Mouse (Mus musculus) brain, embryonic 14.5 days (tissue): Measurements from ENCODE around the gene Slc38a4.

Experiments used
- CTCF ChIP-seq: fragments of 200-500 bp; IDR thresholded peaks from 2 replicates; pipeline ENCODE4 v1.5.1; 2012; ENCODE audit warnings: inconsistent platforms, mild to moderate bottlenecking, moderate library complexity, borderline replicate concordance; ENCODE audit not compliant: insufficient read depth, insufficient read length; ENCODE audit errors: extremely low read depth
- POLR2A ChIP-seq: fragments of 200-500 bp; IDR thresholded peaks from 2 replicates; pipeline ENCODE4 v1.6.1; 2012; ENCODE audit warnings: mild to moderate bottlenecking, inconsistent platforms, borderline replicate concordance; ENCODE audit not compliant: poor library complexity, insufficient read depth, insufficient read length, severe bottlenecking; ENCODE audit errors: extremely low read depth

- TF ChIP-seq CTCF = no peak
- TF ChIP-seq POLR2A = no peak
Observed at GRCm38 (mm10) chr15:97030984-97031492, 24.7 kb downstream of the Slc38a4 start.
